Mouse (Mus musculus): ENCODE results near the gene Gm17581. TPM values are rescaled to one million over a fixed set of nuclear protein-coding genes. Genes with fewer than 3 reads are reported as not detected.
"Not testable (repeated sequence)": the region's sequence is repeated elsewhere in the genome, so short reads cannot be mapped to it uniquely, and the experiment has no call there.

Gene Gm17581
- total RNA-seq, 2 experiments from 2014 or later = not detected

- no peak for DNase-seq (ENCODE audit: low spot score in 2 of 2)
- intact Hi-C loops (cut with DNase I) = no loop called here
These were observed 7.7 kb upstream of the Gm17581 start for GRCm38 (mm10) chr2:155743351-155743750.

GRCm38 (mm10) chr2:155742931-155743337 is 7.3 kb upstream of the Gm17581 start:
- DNase-seq (ENCODE audit: low spot score in 2 of 2) = no peak
- intact Hi-C loops (cut with DNase I) = no loop called here

GRCm38 (mm10) chr2:155742211-155742610 is 6.5 kb upstream of the Gm17581 start:
- intact Hi-C loops (cut with DNase I) = no loop called here
- DNase-seq (ENCODE audit: low spot score in 2 of 2) = no peak

GRCm38 (mm10) chr2:155737803-155738202 is 2.1 kb upstream of the Gm17581 start:
- intact Hi-C loops (cut with DNase I) = no loop called here
- no peak for DNase-seq (ENCODE audit: low spot score in 2 of 2)

- DNase-seq (ENCODE audit: low spot score in 2 of 2) = no peak
- intact Hi-C loops (cut with DNase I) = no loop called here
These were observed 1.3 kb upstream of the Gm17581 start for GRCm38 (mm10) chr2:155736936-155737335.

GRCm38 (mm10) chr2:155735080-155735479 is 586 bp downstream of the Gm17581 start:
- intact Hi-C loops (cut with DNase I) = no loop called here
- no peak for DNase-seq (ENCODE audit: low spot score in 2 of 2)

- DNase-seq (ENCODE audit: low spot score in 2 of 2) = peak; percentile 90 to 92
- intact Hi-C loops (cut with DNase I) = no loop called here
These were observed 6.5 kb downstream of the Gm17581 start, which contains the start of gene Edem2 for GRCm38 (mm10) chr2:155729158-155729645. Edem2 (minus strand) TSS chr2:155729475.

GRCm38 (mm10) chr2:155728742-155729141 is 6.9 kb downstream of the Gm17581 start:
- intact Hi-C loops (cut with DNase I) = no loop called here
- DNase-seq (ENCODE audit: low spot score in 2 of 2) = no peak

GRCm38 (mm10) chr2:155727764-155728395 is 7.8 kb downstream of the Gm17581 start:
- intact Hi-C loops (cut with DNase I) = no loop called here
- DNase-seq (ENCODE audit: low spot score in 2 of 2) = no peak

GRCm38 (mm10) chr2:155726302-155726701 is 9.4 kb downstream of the Gm17581 start:
- intact Hi-C loops (cut with DNase I) = no loop called here
- DNase-seq (ENCODE audit: low spot score in 2 of 2) = no peak

GRCm38 (mm10) chr2:155724526-155724925 is 11.1 kb downstream of the Gm17581 start:
- DNase-seq (ENCODE audit: low spot score in 2 of 2) = no peak
- intact Hi-C loops (cut with DNase I) = no loop called here

- intact Hi-C loops (cut with DNase I) = no loop called here
- DNase-seq (ENCODE audit: low spot score in 2 of 2) = no peak
These were observed 11.6 kb downstream of the Gm17581 start for GRCm38 (mm10) chr2:155724036-155724435.

- intact Hi-C loops (cut with DNase I) = no loop called here
- DNase-seq (ENCODE audit: low spot score in 2 of 2) = no peak
These were observed 15.1 kb downstream of the Gm17581 start for GRCm38 (mm10) chr2:155720585-155720984.

GRCm38 (mm10) chr2:155717082-155717990 is 18.3 kb downstream of the Gm17581 start:
- no peak for DNase-seq (ENCODE audit: low spot score in 2 of 2)
- intact Hi-C loops (cut with DNase I) = no loop called here

GRCm38 (mm10) chr2:155710557-155710956 is 25.1 kb downstream of the Gm17581 start:
- intact Hi-C loops (cut with DNase I) = no loop called here
- no peak for DNase-seq (ENCODE audit: low spot score in 2 of 2)

- peak; percentile 44 to 63 for DNase-seq (ENCODE audit: low spot score in 2 of 2)
- intact Hi-C loops (cut with DNase I) = no loop called here
These were observed 28.4 kb downstream of the Gm17581 start for GRCm38 (mm10) chr2:155707251-155707650.

GRCm38 (mm10) chr2:155703630-155704029 is 32.0 kb downstream of the Gm17581 start:
- intact Hi-C loops (cut with DNase I) = no loop called here
- DNase-seq (ENCODE audit: low spot score in 2 of 2) = no peak

GRCm38 (mm10) chr2:155701399-155701919 is 34.2 kb downstream of the Gm17581 start:
- DNase-seq (ENCODE audit: low spot score in 2 of 2) = no peak
- intact Hi-C loops (cut with DNase I) = no loop called here

GRCm38 (mm10) chr2:155698443-155698842 is 37.2 kb downstream of the Gm17581 start:
- DNase-seq (ENCODE audit: low spot score in 2 of 2); intact Hi-C loops (cut with DNase I): not testable (repeated sequence)

- DNase-seq (ENCODE audit: low spot score in 2 of 2) = no peak
- intact Hi-C loops (cut with DNase I) = loop anchor here (2.0 kb wide), 1 partner anchor 68 kb away; no protein-coding TSS in a partner anchor
These were observed 38.8 kb downstream of the Gm17581 start for GRCm38 (mm10) chr2:155696851-155697250.
